Mouse (Mus musculus) liver, embryonic 11.5 days (tissue): ENCODE measurements around the gene Bst1. TPM values are rescaled to one million over a fixed set of nuclear protein-coding genes. Genes with fewer than 3 reads are reported as not detected.

ENCODE experiments used
- ATAC-seq: fragments of 200-750 bp; cut with Nextera tagmentation; replicated peaks from 2 replicates; pipeline ENCODE4 v1.8.0; 2017; ENCODE audit warnings: moderate number of reproducible peaks, mild to moderate bottlenecking, moderate TSS enrichment, moderate library complexity; ENCODE audit not compliant: low FRiP score
- DNase-seq: peaks from one replicate; pipeline ENCODE4 v3.0.0-alpha.2; 2017; ENCODE audit warnings: low spot score
- H3K27ac ChIP-seq: fragments of 300-500 bp; sonication (generic); 2 replicates; pipeline ENCODE4 v1.5.1; 2014; ENCODE audit warnings: mild to moderate bottlenecking, low read depth, low read length, control low read depth
- H3K27me3 ChIP-seq: fragments of 300-500 bp; sonication (generic); replicated peaks from 2 replicates; pipeline ENCODE4 v1.6.1; 2014; ENCODE audit warnings: low read length, mixed read lengths; ENCODE audit not compliant: control insufficient read depth, insufficient read depth
- H3K36me3 ChIP-seq: fragments of 300-500 bp; sonication (generic); 2 replicates; pipeline ENCODE4 v1.6.1; 2014; ENCODE audit warnings: mild to moderate bottlenecking, low read length, moderate library complexity, mixed read lengths; ENCODE audit not compliant: control insufficient read depth, insufficient read depth
- H3K4me1 ChIP-seq: fragments of 300-500 bp; sonication (generic); replicated peaks from 2 replicates; pipeline ENCODE4 v1.6.1; 2014; ENCODE audit warnings: low read length, mixed read lengths; ENCODE audit not compliant: control insufficient read depth, insufficient read depth
- H3K4me2 ChIP-seq: fragments of 300-500 bp; sonication (generic); 2 replicates; pipeline ENCODE4 v1.6.1; 2014; ENCODE audit warnings: mild to moderate bottlenecking, control low read depth, moderate library complexity
- H3K4me3 ChIP-seq: fragments of 300-500 bp; sonication (generic); 2 replicates; pipeline ENCODE4 v1.5.1; 2014; ENCODE audit warnings: low read depth, low read length, control low read depth
- H3K9ac ChIP-seq: fragments of 300-500 bp; sonication (generic); 2 replicates; pipeline ENCODE4 v1.6.1; 2014; ENCODE audit warnings: low read depth, low read length, control low read depth
- H3K9me3 ChIP-seq: fragments of 300-500 bp; sonication (generic); 2 replicates; pipeline ENCODE4 v1.6.1; 2016; ENCODE audit warnings: low read length, inconsistent platforms, mixed read lengths; ENCODE audit not compliant: control insufficient read depth
- WGBS: fragments of 180-500 bp; shearing (Covaris S2); extraction: QIAGEN DNeasy Blood & Tissue Kit; methylation state at CpG from one replicate; pipeline ENCODE4 v1.1.7; 2014; 5-methylcytosine and 5-hydroxymethylcytosine counted together
- polyA plus RNA-seq: library from polyadenylated mRNA; unstranded; fragments of >200 nt; fragmentation: Nextera tagmentation; extraction: Ambion mirVana; gene quantifications from 2 replicates; pipeline ENCODE4 v1.2.1, GENCODE M21; 2014

Gene Bst1
- polyA plus RNA-seq, 1 experiment from 2014 or later: 0.36 TPM

DNA sequence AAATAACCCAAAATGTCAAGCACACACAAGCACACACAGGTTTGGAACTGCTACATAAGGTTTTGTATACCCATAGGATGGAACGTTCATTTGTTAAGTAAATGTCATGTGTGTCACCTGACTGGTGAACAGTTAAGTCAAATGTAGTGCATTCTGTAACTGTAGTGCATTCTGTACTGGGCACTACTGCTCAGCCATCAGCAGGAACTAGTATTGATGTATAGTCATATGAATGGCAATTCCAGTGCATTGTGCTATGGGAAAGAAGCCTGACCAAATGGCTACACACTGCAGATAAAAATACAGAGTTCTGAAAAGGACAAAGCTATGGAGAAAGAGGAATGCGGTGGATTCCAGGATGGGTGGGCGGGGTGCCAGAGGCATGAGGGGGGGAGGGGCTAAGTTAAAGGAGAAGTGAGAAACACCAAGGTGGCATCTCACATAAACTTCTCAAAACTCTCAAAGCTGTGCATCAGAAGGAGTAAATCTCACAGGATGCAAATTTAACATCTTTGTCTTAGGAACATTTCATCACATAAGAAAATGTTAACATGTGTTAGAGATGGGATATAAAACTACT lies 24.0 kb downstream of the Bst1 start:
- Histone ChIP-seq H3K4me1 (no peaks in the 10 kb centered on the region; the same call in 1 of the 2 replicates), H3K36me3 (no peaks in the 10 kb centered on the region), H3K4me2 (no peak overlapping the region), H3K27me3 (no peaks in the 10 kb centered on the region), H3K9ac (no peak overlapping the region), H3K27ac (no peak overlapping the region), H3K9me3 (no peaks in the 10 kb centered on the region), H3K4me3 (no peak overlapping the region)
- no peak for ATAC-seq
- whole genome bisulfite sequencing: 72% methylated on average over 3 of the region's 3 CpGs
- no peak for DNase-seq

DNA sequence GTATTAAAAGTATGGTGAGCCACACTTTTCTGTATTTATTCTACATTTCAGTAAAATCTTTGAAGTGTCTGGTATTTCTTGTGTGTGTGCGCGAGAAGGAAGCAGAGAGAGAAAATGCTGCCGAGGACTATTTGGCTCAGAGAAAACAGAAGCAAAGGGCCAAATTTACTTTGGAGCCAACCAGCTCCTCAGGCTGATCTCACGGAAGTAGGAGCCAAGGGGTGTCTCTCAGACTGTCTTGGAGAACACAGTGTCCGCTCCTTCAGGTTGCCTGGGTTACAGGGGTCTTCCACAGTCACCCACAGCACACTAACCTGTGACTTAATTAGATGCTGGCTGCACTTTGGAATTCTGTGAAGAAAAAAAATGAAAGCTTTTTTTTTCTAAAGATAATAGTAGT lies 26.4 kb downstream of the Bst1 start:
- H3K4me2 ChIP-seq: no peak overlapping the region
- H3K4me1 ChIP-seq: no peaks in the 10 kb centered on the region; the same call in 1 of the 2 replicates
- H3K9ac ChIP-seq: no peak overlapping the region
- H3K4me3 ChIP-seq: no peak overlapping the region
- H3K27me3 ChIP-seq: no peaks in the 10 kb centered on the region
- ATAC-seq: no peak
- 92% methylated on average over 5 of the region's 5 CpGs for WGBS
- no peak overlapping the region for H3K27ac ChIP-seq
- H3K9me3 ChIP-seq: no peaks in the 10 kb centered on the region
- DNase-seq: no peak
- H3K36me3 ChIP-seq: no peaks in the 10 kb centered on the region

- no peak overlapping the region for H3K4me2 ChIP-seq
- H3K27me3 ChIP-seq: no peaks in the 10 kb centered on the region
- no peak overlapping the region for H3K4me3 ChIP-seq
- H3K9me3 ChIP-seq: no peaks in the 10 kb centered on the region
- ATAC-seq (no peak), DNase-seq (no peak)
- no peak overlapping the region for H3K9ac ChIP-seq
- H3K27ac ChIP-seq: no peak overlapping the region
- WGBS: 37% methylated on average over 1 of the region's 1 CpGs
- no peaks in the 10 kb centered on the region for H3K36me3 ChIP-seq
- H3K4me1 ChIP-seq: no peaks in the 10 kb centered on the region; the same call in 1 of the 2 replicates
Measured at GRCm38 (mm10) chr5:43845646-43846045, 27.0 kb downstream of the Bst1 start.

GRCm38 (mm10) chr5:43846227-43846626 lies 27.5 kb downstream of the Bst1 start:
- no peak for ATAC-seq
- Histone ChIP-seq H3K9ac (no peak overlapping the region), H3K27me3 (no peaks in the 10 kb centered on the region), H3K9me3 (no peaks in the 10 kb centered on the region), H3K36me3 (no peaks in the 10 kb centered on the region), H3K4me1 (no peaks in the 10 kb centered on the region; the same call in 1 of the 2 replicates), H3K4me3 (no peak overlapping the region), H3K27ac (no peak overlapping the region), H3K4me2 (no peak overlapping the region)
- 31% methylated on average over 2 of the region's 2 CpGs for WGBS
- no peak for DNase-seq

GRCm38 (mm10) chr5:43847555-43847954 lies 28.9 kb downstream of the Bst1 start:
- no peak overlapping the region for H3K27ac ChIP-seq
- no peak overlapping the region for H3K9ac ChIP-seq
- no peaks in the 10 kb centered on the region for H3K27me3 ChIP-seq
- no peak overlapping the region for H3K4me3 ChIP-seq
- ATAC-seq: no peak
- H3K36me3 ChIP-seq: no peaks in the 10 kb centered on the region
- no peak overlapping the region for H3K4me2 ChIP-seq
- no peaks in the 10 kb centered on the region for H3K9me3 ChIP-seq
- no peak for DNase-seq
- no peaks in the 10 kb centered on the region for H3K4me1 ChIP-seq

DNA sequence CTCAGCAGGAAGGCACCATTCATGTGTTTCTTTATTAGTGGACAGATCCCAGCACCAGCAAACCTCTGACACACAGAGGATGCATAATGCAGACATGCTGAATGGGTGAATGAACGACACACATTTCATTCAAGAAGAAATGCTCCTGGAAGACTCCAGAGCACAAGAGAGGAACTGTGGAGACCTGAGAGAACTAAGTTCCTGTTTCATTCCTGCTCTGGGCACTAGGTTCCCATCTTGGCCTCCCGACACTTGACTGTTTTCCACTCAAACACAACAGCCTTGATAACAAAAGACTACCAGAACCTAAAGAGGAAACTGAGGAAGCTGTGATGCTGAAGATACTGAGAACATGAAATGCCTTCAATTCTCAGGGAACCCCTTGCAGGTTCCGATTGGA lies 29.6 kb downstream of the Bst1 start:
- Histone ChIP-seq H3K27me3 (no peaks in the 10 kb centered on the region), H3K27ac (no peak overlapping the region), H3K4me1 (no peaks in the 10 kb centered on the region), H3K9ac (no peak overlapping the region), H3K36me3 (no peaks in the 10 kb centered on the region), H3K4me2 (no peak overlapping the region), H3K9me3 (no peaks in the 10 kb centered on the region), H3K4me3 (no peak overlapping the region)
- DNase-seq: no peak
- no peak for ATAC-seq
- WGBS: 70% methylated on average over 3 of the region's 3 CpGs

DNA sequence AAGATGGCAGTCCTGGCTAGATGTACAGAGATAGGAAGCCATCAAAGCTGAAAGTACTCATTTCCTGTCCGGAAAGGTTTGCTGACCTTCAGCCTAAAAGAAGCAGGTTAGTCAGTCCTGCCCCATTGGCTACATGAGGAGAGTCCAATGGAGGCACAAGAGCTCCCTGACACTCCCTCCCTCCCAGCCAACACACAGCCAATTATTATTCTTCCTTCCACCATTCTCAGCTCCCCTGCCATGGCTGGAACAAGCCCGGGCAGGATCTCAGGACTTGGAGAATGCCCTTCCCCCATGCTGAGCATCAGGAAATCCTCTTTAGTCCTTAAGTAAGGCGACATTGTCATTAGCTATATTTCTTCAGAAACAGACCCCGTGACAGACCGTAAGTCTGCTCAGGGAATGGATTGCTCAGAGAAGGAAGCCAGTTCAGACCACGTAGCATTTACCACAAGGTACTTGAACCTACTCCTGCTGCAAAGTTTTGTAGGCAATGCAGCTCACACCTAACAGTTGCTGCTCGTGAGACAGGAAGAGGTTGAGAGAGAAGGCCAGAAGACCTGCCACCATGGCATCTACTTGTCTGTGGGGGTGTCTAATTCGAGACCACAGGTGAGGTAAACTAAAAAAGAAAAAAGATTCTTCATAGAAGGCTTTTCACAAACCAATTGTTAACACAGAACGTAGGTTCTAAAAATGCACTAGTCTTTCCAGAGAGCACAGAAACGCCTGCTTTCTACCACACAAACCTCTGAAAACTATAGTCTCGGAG lies 34.6 kb downstream of the Bst1 start:
- Histone ChIP-seq H3K9ac (no peak overlapping the region), H3K4me1 (no peaks in the 10 kb centered on the region), H3K9me3 (peaks cover 6% of the 10 kb centered on the region; the same call in 1 of the 2 replicates), H3K27ac (no peak overlapping the region), H3K4me2 (no peak overlapping the region), H3K27me3 (no peaks in the 10 kb centered on the region), H3K4me3 (no peak overlapping the region), H3K36me3 (no peaks in the 10 kb centered on the region)
- DNase-seq (no peak), ATAC-seq (no peak)
- 64% methylated on average over 11 of the region's 11 CpGs for WGBS

GRCm38 (mm10) chr5:43853868-43854488 lies 35.3 kb downstream of the Bst1 start:
- ATAC-seq (no peak), DNase-seq (no peak)
- H3K4me3 ChIP-seq: no peak overlapping the region
- peaks cover 6% of the 10 kb centered on the region; the same call in 1 of the 2 replicates for H3K9me3 ChIP-seq
- H3K27me3 ChIP-seq: no peaks in the 10 kb centered on the region
- H3K27ac ChIP-seq: no peak overlapping the region
- WGBS: 70% methylated on average over 7 of the region's 7 CpGs
- H3K9ac ChIP-seq: no peak overlapping the region
- no peaks in the 10 kb centered on the region for H3K4me1 ChIP-seq
- H3K4me2 ChIP-seq: no peak overlapping the region
- no peaks in the 10 kb centered on the region for H3K36me3 ChIP-seq
